Mouse (Mus musculus) testis, adult 2 months (tissue): Measurements from ENCODE around the gene Adgrl4.

ENCODE experiments used
- CTCF ChIP-seq: fragments of 200-500 bp; IDR thresholded peaks from 2 replicates; pipeline ENCODE4 v1.5.1; 2012; ENCODE audit warnings: low read depth, mild to moderate bottlenecking, inconsistent platforms, low read length, moderate library complexity; ENCODE audit not compliant: control insufficient read depth, insufficient read depth, insufficient replicate concordance
- POLR2A ChIP-seq: fragments of 200-500 bp; IDR thresholded peaks from 2 replicates; pipeline ENCODE4 v1.6.1; 2012; ENCODE audit warnings: low read depth, mild to moderate bottlenecking, inconsistent platforms, low read length, moderate library complexity; ENCODE audit not compliant: control insufficient read depth

GRCm38 (mm10) chr3:151556635-151557034 lies 118.9 kb downstream of the Adgrl4 start:
- TF ChIP-seq CTCF (no peak), POLR2A (no peak)
